Mouse (Mus musculus) v-Abl transformed pro-B cells (cell line): Measurements from ENCODE around the gene Sigirr.

Source experiments
- in situ Hi-C, 2 experiments: fragments of 400-800 bp; cut with MboI; formaldehyde crosslinking; loops; one replicate each; pipeline ENCODE4 v1.15.1; 2025; ENCODE audit not compliant: unreplicated experiment in 2 of 2

The Sigirr gene

GRCm38 (mm10) chr7:141103161-141103560 lies 2.8 kb upstream of the Sigirr start:
- in situ Hi-C loops, result no loop called here

- in situ Hi-C loops, result loop anchor here (5.0 to 10.0 kb wide), 2 partner anchors 75 to 268 kb away; partner anchors contain the start of gene Rnh1 (in 1 of the 2)
These were observed 3.2 kb downstream of the Sigirr start for GRCm38 (mm10) chr7:141097177-141097576.

GRCm38 (mm10) chr7:141096649-141097056 lies 3.7 kb downstream of the Sigirr start:
- in situ Hi-C loops, result loop anchor here (5.0 to 10.0 kb wide), 2 partner anchors 76 to 268 kb away; partner anchors contain the start of gene Rnh1 (in 1 of the 2)

- in situ Hi-C loops, result loop anchor here (5.0 to 10.0 kb wide), 2 partner anchors 76 to 269 kb away; partner anchors contain the start of gene Rnh1 (in 1 of the 2)
These were observed 4.4 kb downstream of the Sigirr start for GRCm38 (mm10) chr7:141096021-141096420.

GRCm38 (mm10) chr7:141094487-141095205 lies 5.7 kb downstream of the Sigirr start:
- in situ Hi-C loops, result loop anchor here (5.0 to 10.0 kb wide), 3 partner anchors 78 to 270 kb away; partner anchors contain the start of gene Rnh1 (in 1 of the 2)

GRCm38 (mm10) chr7:141093950-141094349 lies 6.4 kb downstream of the Sigirr start:
- in situ Hi-C loops, result loop anchor here (5.0 to 10.0 kb wide), 2 partner anchors 83 to 271 kb away; no protein-coding TSS in a partner anchor

- in situ Hi-C loops, result loop anchor here (5.0 to 10.0 kb wide), 2 partner anchors 85 to 273 kb away; no protein-coding TSS in a partner anchor
These were observed 8.2 kb downstream of the Sigirr start for GRCm38 (mm10) chr7:141092051-141092735.

GRCm38 (mm10) chr7:141090228-141090627 lies 10.1 kb downstream of the Sigirr start:
- in situ Hi-C loops, result loop anchor here (5.0 to 10.0 kb wide), 2 partner anchors 87 to 275 kb away; no protein-coding TSS in a partner anchor

- in situ Hi-C loops, result no loop called here
These were observed 11.9 kb downstream of the Sigirr start for GRCm38 (mm10) chr7:141088473-141088872.

- in situ Hi-C loops, result no loop called here
These were observed 12.5 kb downstream of the Sigirr start for GRCm38 (mm10) chr7:141087894-141088293.

- in situ Hi-C loops, result no loop called here
These were observed 20.6 kb downstream of the Sigirr start for GRCm38 (mm10) chr7:141079481-141080449.

- in situ Hi-C loops, result no loop called here
These were observed 21.5 kb downstream of the Sigirr start for GRCm38 (mm10) chr7:141078876-141079275.

- in situ Hi-C loops, result no loop called here
These were observed 22.5 kb downstream of the Sigirr start, which contains the start of gene Pkp3 for GRCm38 (mm10) chr7:141077841-141078240. TSS of gene Pkp3 (plus strand) at chr7:141078218.

GRCm38 (mm10) chr7:141073782-141074181 lies 26.6 kb downstream of the Sigirr start:
- in situ Hi-C loops, result loop anchor here in 1 of 2 experiments (25.0 kb wide), 1 partner anchor 961 kb away; the partner anchor contains the start of genes Echs1, Fuom and Paox

- in situ Hi-C loops, result loop anchor here in 1 of 2 experiments (25.0 kb wide), 1 partner anchor 960 kb away; the partner anchor contains the start of genes Echs1, Fuom and Paox
These were observed 28.2 kb downstream of the Sigirr start for GRCm38 (mm10) chr7:141072017-141072745.

GRCm38 (mm10) chr7:141070058-141070862 lies 30.1 kb downstream of the Sigirr start:
- in situ Hi-C loops, result loop anchor here in 1 of 2 experiments (25.0 kb wide), 1 partner anchor 958 kb away; the partner anchor contains the start of genes Echs1, Fuom and Paox

- in situ Hi-C loops, result loop anchor here in 1 of 2 experiments (25.0 kb wide), 1 partner anchor 956 kb away; the partner anchor contains the start of genes Echs1, Fuom and Paox
These were observed 32.0 kb downstream of the Sigirr start for GRCm38 (mm10) chr7:141068351-141068750.

- in situ Hi-C loops, result loop anchor here in 1 of 2 experiments (25.0 kb wide), 1 partner anchor 952 kb away; the partner anchor contains the start of genes Echs1, Fuom and Paox
These were observed 35.8 kb downstream of the Sigirr start for GRCm38 (mm10) chr7:141064576-141064975.
